Mouse (Mus musculus) adrenal gland, postnatal 10 days (tissue): ENCODE measurements around the gene Pip5k1c. TPM values are rescaled to one million over a fixed set of nuclear protein-coding genes. Genes with fewer than 3 reads are reported as not detected.

Experiments
- DNase-seq: peaks from one replicate; pipeline ENCODE4 v3.0.0; 2021; ENCODE audit warnings: mixed read lengths
- total RNA-seq, 2 experiments: library from RNA; stranded (reverse); gene quantifications; 2 replicates each; pipeline ENCODE4 v1.2.3; 2021

Gene Pip5k1c
- total RNA-seq, 2 experiments from 2014 or later, result 39.2 to 48.9 TPM

- DNase-seq, result no peak
Observed at GRCm38 (mm10) chr10:81284189-81284588, 8.6 kb upstream of the Pip5k1c start.

- no peak for DNase-seq
Observed at GRCm38 (mm10) chr10:81284719-81285118, 8.0 kb upstream of the Pip5k1c start.

GRCm38 (mm10) chr10:81285694-81286450 is 6.9 kb upstream of the Pip5k1c start:
- peak; percentile 96 for DNase-seq

GRCm38 (mm10) chr10:81286586-81286985 is 6.2 kb upstream of the Pip5k1c start:
- DNase-seq, result no peak

- peak; percentile 74 for DNase-seq
Observed at GRCm38 (mm10) chr10:81287513-81288157, 5.1 kb upstream of the Pip5k1c start.

GRCm38 (mm10) chr10:81288601-81289000 is 4.2 kb upstream of the Pip5k1c start:
- DNase-seq, result peak; percentile 56

- peak; percentile 73 for DNase-seq
Observed at GRCm38 (mm10) chr10:81289278-81289677, 3.5 kb upstream of the Pip5k1c start.

GRCm38 (mm10) chr10:81289811-81290210 is 3.0 kb upstream of the Pip5k1c start:
- DNase-seq, result no peak

GRCm38 (mm10) chr10:81290698-81291460 is 1.9 kb upstream of the Pip5k1c start:
- DNase-seq, result no peak

- DNase-seq, result no peak
Observed at GRCm38 (mm10) chr10:81291511-81292104, 1.2 kb upstream of the Pip5k1c start, which contains the start of gene Tjp3. Gene Tjp3, minus strand, starts transcription at chr10:81291581.

- no peak for DNase-seq
Observed at GRCm38 (mm10) chr10:81293334-81294030, 719 bp downstream of the Pip5k1c start.

GRCm38 (mm10) chr10:81294442-81294841 is 1.7 kb downstream of the Pip5k1c start:
- no peak for DNase-seq

- DNase-seq, result no peak
Observed at GRCm38 (mm10) chr10:81295185-81295584, 2.4 kb downstream of the Pip5k1c start.

GRCm38 (mm10) chr10:81297246-81297645 is 4.5 kb downstream of the Pip5k1c start:
- no peak for DNase-seq

GRCm38 (mm10) chr10:81297845-81298244 is 5.1 kb downstream of the Pip5k1c start:
- peak; percentile 47 for DNase-seq

- DNase-seq, result no peak
Observed at GRCm38 (mm10) chr10:81298369-81299100, 5.8 kb downstream of the Pip5k1c start.

GRCm38 (mm10) chr10:81299585-81300351 is 7.0 kb downstream of the Pip5k1c start:
- DNase-seq, result no peak

- no peak for DNase-seq
Observed at GRCm38 (mm10) chr10:81300352-81300907, 7.7 kb downstream of the Pip5k1c start.

- DNase-seq, result no peak
Observed at GRCm38 (mm10) chr10:81301321-81301720, 8.6 kb downstream of the Pip5k1c start.

GRCm38 (mm10) chr10:81302288-81302687 is 9.5 kb downstream of the Pip5k1c start:
- DNase-seq, result no peak
